Mouse (Mus musculus) 416B (cell line): ENCODE results near the gene Smurf2.
A peak's percentile ranks its signal among the peaks of the same experiment; 100 is the strongest.

Experiments
- DNase-seq: peaks from one replicate; pipeline ENCODE4 v3.0.0; 2011; ENCODE audit warnings: low read depth

The Smurf2 gene

GRCm38 (mm10) chr11:106777395-106777794, 143.1 kb downstream of the Smurf2 start:
- DNase-seq = no peak

- peak; percentile 51 for DNase-seq
These were observed 143.6 kb downstream of the Smurf2 start for GRCm38 (mm10) chr11:106776960-106777359.

- DNase-seq = no peak
These were observed 147.5 kb downstream of the Smurf2 start for GRCm38 (mm10) chr11:106773061-106773460.

GRCm38 (mm10) chr11:106770195-106770974, 150.1 kb downstream of the Smurf2 start:
- peak; percentile 64 for DNase-seq
